Mouse (Mus musculus): ENCODE measurements around the gene Plek2.

DNA sequence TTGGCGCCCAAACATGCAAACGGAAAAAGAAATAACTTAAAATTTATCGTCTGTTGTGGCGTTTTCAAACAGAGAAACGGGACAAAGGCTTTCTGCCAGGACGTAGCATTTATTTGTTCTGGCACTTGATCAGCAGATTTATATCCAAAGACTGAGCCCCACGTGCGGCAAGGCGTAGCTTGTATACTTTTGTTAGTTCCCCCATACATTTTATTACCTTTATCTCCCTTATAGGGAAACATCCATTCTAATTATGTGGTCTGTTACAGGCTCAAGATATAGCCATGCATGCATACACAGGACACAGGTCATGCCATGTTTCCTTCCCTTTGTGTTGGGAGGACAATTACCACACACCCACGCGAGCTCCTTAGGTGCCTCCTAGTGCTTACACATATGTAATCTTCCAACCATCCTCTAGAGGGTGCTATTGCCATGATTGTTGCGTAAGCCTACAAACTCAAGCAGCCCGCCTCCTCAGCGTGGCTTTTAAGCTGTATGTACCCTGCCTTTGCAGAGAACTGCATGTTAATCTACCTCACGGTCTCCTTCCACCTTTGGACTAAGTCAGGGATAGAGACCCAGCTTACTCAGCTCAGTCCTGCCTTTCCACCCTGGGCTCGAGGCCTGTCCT, 12.4 kb upstream of the Plek2 start:
- TF ChIP-seq CTCF (IDR thresholded peaks at IDR 0.05; ENCODE audit: control insufficient read depth, insufficient read depth, low read length) (peak; percentile 71), POLR2A (IDR thresholded peaks at IDR 0.05; ENCODE audit: borderline replicate concordance, control insufficient read depth, low read depth, low read length) (no peak)

Data from bone marrow, adult 2 months (tissue).